Mouse (Mus musculus): ENCODE results near the gene Vmn2r3. TPM values are rescaled to one million over a fixed set of nuclear protein-coding genes. Genes with fewer than 3 reads are reported as not detected.
"Not testable (repeated sequence)": the region's sequence is repeated elsewhere in the genome, so short reads cannot be mapped to it uniquely, and the experiment has no call there.

Gene Vmn2r3
- not detected in 2 replicates for total RNA-seq (2014; fragmentation: Nextera tagmentation)
- 0.12 and 0.22 TPM in 2 replicates for total RNA-seq (2017)
- polyA plus RNA-seq (2012) = not detected in 2 replicates

DNA sequence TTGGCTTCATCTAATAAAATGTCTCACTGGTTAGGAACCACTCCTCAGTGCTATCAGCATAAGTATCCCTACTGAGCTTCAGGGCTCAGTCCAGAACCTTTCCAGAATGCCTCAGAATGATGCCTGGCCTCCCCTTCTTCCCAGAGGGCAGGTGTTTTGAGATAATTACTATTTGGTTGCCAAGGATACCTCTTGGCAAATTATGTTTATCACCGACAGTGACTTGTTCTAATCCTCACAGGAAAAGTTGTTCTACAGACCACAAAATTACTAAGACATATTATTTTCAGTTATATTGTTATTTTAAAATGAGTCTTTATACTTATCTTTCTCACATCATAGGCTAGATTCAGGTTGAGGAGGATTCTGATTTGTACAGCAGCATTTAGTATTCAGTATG is at the start of gene Vmn2r3:
Vmn2r3 (minus strand) TSS at position 101 of the 400 bp plus-strand sequence.
- TF ChIP-seq GATA2 (IDR thresholded peaks at IDR 0.05; ENCODE audit: borderline replicate concordance, low read depth, low read length) = no peak
- TF ChIP-seq CTCF (IDR thresholded peaks at IDR 0.05; ENCODE audit: low read depth, low read length) = no peak
- TF ChIP-seq POLR2AphosphoS5 (IDR thresholded peaks at IDR 0.05; ENCODE audit: insufficient replicate concordance, low read depth, low read length) = no peak
- TF ChIP-seq TAL1 (conservative IDR thresholded peaks at IDR 0.05; ENCODE audit: low read depth, low read length) = no peak
- no peak for TF ChIP-seq GATA1 (IDR thresholded peaks at IDR 0.05; ENCODE audit: borderline replicate concordance, low read length)

DNA sequence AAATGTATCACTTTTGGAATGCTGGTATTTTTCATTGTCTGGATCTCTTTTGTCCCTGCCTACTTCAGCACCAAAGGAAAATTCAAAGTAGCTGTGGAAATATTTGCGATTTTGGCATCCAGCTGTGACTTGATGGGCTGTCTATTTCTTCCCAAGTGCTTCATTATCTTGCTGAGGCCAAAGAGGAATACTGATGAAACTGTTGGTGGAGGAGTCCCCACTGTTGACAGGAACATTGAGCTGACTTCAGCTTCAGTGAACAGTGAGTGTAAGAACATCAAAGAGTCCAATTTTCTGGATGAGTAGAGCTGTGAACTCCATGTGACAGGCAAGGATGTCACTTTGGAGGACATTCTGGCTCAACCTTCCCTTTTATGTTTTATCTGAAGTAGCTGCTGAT is 43.0 kb upstream of the Vmn2r3 start:
- no peak for ATAC-seq (ENCODE audit: extremely low read depth, insufficient number of reproducible peaks, low FRiP score, poor library complexity, severe bottlenecking)
- TF ChIP-seq GATA2 (IDR thresholded peaks at IDR 0.05; ENCODE audit: borderline replicate concordance, low read depth, low read length) = no peak
- no peak overlapping the region for H3K4me3 ChIP-seq (ENCODE audit: low read depth, low read length)

More for the DNA sequence above, at the start of gene Vmn2r3:
- Histone ChIP-seq H3K4me1 (ENCODE audit: insufficient read depth, low read depth, low read length) (no peaks in the 10 kb centered on the region), H3K4me3 (ENCODE audit: low read depth, low read length) (no peak within 1 kb of the TSS), H3K27me3 (ENCODE audit: insufficient read depth, low read length) (no peaks in the 10 kb centered on the region), H3K36me3 (replicated peaks) (no peaks in the 10 kb centered on the region), H3K9me3 (replicated peaks) (no peaks in the 10 kb centered on the region)
- ATAC-seq (ENCODE audit: extremely low read depth, insufficient number of reproducible peaks, low FRiP score, poor library complexity, severe bottlenecking) (no peak), DNase-seq (ENCODE audit: low spot score) (no peak)

GRCm38 (mm10) chr3:64321824-64322223 is 32.3 kb upstream of the Vmn2r3 start:
- ATAC-seq (ENCODE audit: extremely low read depth, insufficient number of reproducible peaks, low FRiP score, poor library complexity, severe bottlenecking) (no peak), DNase-seq (ENCODE audit: low spot score) (no peak)
- Histone ChIP-seq H3K4me1 (ENCODE audit: insufficient read depth, low read depth, low read length) (no peaks in the 10 kb centered on the region), H3K27me3 (ENCODE audit: insufficient read depth, low read length) (no peaks in the 10 kb centered on the region), H3K4me3 (ENCODE audit: low read depth, low read length) (no peak overlapping the region), H3K36me3 (replicated peaks) (no peaks in the 10 kb centered on the region), H3K9me3 (replicated peaks) (no peaks in the 10 kb centered on the region)
- no peak for TF ChIP-seq CTCF (IDR thresholded peaks at IDR 0.05; ENCODE audit: low read depth, low read length)
- TF ChIP-seq GATA2 (IDR thresholded peaks at IDR 0.05; ENCODE audit: borderline replicate concordance, low read depth, low read length) = no peak
- TF ChIP-seq GATA1 (IDR thresholded peaks at IDR 0.05; ENCODE audit: borderline replicate concordance, low read length) = no peak
- TF ChIP-seq POLR2AphosphoS5 (IDR thresholded peaks at IDR 0.05; ENCODE audit: insufficient replicate concordance, low read depth, low read length) = no peak
- TF ChIP-seq TAL1 (conservative IDR thresholded peaks at IDR 0.05; ENCODE audit: low read depth, low read length) = no peak

More for the DNA sequence above, 43.0 kb upstream of the Vmn2r3 start:
- Histone ChIP-seq H3K27me3 (ENCODE audit: insufficient read depth, low read length) (no peaks in the 10 kb centered on the region), H3K36me3 (replicated peaks) (no peaks in the 10 kb centered on the region), H3K4me1 (ENCODE audit: insufficient read depth, low read depth, low read length) (no peaks in the 10 kb centered on the region), H3K9me3 (replicated peaks) (no peaks in the 10 kb centered on the region)
- DNase-seq (ENCODE audit: low spot score) = no peak

- Histone ChIP-seq H3K36me3 (replicated peaks) (no peaks in the 10 kb centered on the region), H3K27me3 (ENCODE audit: insufficient read depth, low read length) (no peaks in the 10 kb centered on the region), H3K4me1 (ENCODE audit: insufficient read depth, low read depth, low read length) (no peaks in the 10 kb centered on the region), H3K4me3 (ENCODE audit: low read depth, low read length) (no peak overlapping the region), H3K9me3 (replicated peaks) (no peaks in the 10 kb centered on the region)
- no peak for ATAC-seq (ENCODE audit: extremely low read depth, insufficient number of reproducible peaks, low FRiP score, poor library complexity, severe bottlenecking)
- DNase-seq (ENCODE audit: low spot score) = no peak
- no peak for TF ChIP-seq TAL1 (conservative IDR thresholded peaks at IDR 0.05; ENCODE audit: low read depth, low read length)
These were observed 17.3 kb upstream of the Vmn2r3 start for GRCm38 (mm10) chr3:64306799-64307198.

DNA sequence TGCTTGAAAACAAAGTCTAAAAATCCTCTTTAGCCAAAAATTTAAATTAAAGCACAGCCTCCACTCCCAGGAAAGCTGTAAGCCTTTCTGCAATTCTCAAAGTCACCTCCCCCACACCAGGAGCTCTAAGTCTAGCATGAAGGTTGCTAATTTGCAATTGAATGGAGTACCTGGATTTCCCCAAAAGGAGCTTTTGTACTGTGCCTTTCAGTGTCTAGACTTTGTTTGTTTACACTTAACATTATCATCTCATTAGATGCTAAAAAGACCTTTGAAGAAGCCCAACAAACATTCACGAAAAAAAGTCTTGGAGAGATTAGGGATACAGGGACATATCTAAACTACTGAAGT is 23.8 kb downstream of the Vmn2r3 start:
- no peaks in the 10 kb centered on the region for H3K4me1 ChIP-seq (ENCODE audit: insufficient read depth, low read depth, low read length)
- no peak for ATAC-seq (ENCODE audit: extremely low read depth, insufficient number of reproducible peaks, low FRiP score, poor library complexity, severe bottlenecking)
- DNase-seq (ENCODE audit: low spot score) = no peak
- no peaks in the 10 kb centered on the region for H3K36me3 ChIP-seq (replicated peaks)
- H3K9me3 ChIP-seq (replicated peaks) = no peaks in the 10 kb centered on the region
- H3K27me3 ChIP-seq (ENCODE audit: insufficient read depth, low read length) = no peaks in the 10 kb centered on the region; the same call in 1 of the 2 replicates
- H3K4me3 ChIP-seq (ENCODE audit: low read depth, low read length) = no peak overlapping the region
- no peak for TF ChIP-seq GATA1 (IDR thresholded peaks at IDR 0.05; ENCODE audit: borderline replicate concordance, low read length)

GRCm38 (mm10) chr3:64265056-64265761 is 24.3 kb downstream of the Vmn2r3 start:
- not testable (repeated sequence) for H3K4me1 ChIP-seq (ENCODE audit: insufficient read depth, low read depth, low read length); H3K9me3 ChIP-seq (replicated peaks); DNase-seq (ENCODE audit: low spot score); ATAC-seq (ENCODE audit: extremely low read depth, insufficient number of reproducible peaks, low FRiP score, poor library complexity, severe bottlenecking); H3K36me3 ChIP-seq (replicated peaks); H3K27me3 ChIP-seq (ENCODE audit: insufficient read depth, low read length); H3K4me3 ChIP-seq (ENCODE audit: low read depth, low read length)

DNA sequence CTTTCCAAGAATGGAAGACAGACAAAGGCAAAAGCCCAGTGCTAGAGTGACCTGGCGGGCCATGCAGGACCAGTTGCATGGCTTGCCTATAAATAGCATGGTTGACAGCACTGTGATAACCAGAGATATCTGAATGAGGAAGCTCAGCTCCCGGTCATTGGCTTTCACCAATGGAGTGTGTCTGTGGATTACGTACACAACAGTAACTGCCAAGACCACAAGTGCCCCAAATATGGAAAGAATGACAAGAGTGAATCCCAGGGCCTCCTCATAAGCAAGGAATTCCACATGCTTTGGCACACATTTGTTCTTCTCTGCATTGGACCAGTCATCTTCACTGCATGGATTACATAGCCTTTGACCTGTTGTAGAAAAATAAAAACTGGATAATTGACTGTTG is 29.9 kb downstream of the Vmn2r3 start:
- H3K9me3 ChIP-seq (replicated peaks) = no peaks in the 10 kb centered on the region
- DNase-seq (ENCODE audit: low spot score) = no peak
- no peaks in the 10 kb centered on the region for H3K27me3 ChIP-seq (ENCODE audit: insufficient read depth, low read length)
- no peak for ATAC-seq (ENCODE audit: extremely low read depth, insufficient number of reproducible peaks, low FRiP score, poor library complexity, severe bottlenecking)
- no peaks in the 10 kb centered on the region for H3K36me3 ChIP-seq (replicated peaks)
- H3K4me3 ChIP-seq (ENCODE audit: low read depth, low read length) = no peak overlapping the region
- H3K4me1 ChIP-seq (ENCODE audit: insufficient read depth, low read depth, low read length) = no peaks in the 10 kb centered on the region
- TF ChIP-seq GATA2 (IDR thresholded peaks at IDR 0.05; ENCODE audit: borderline replicate concordance, low read depth, low read length) (no peak), TAL1 (conservative IDR thresholded peaks at IDR 0.05; ENCODE audit: low read depth, low read length) (no peak), CTCF (IDR thresholded peaks at IDR 0.05; ENCODE audit: low read depth, low read length) (no peak), POLR2AphosphoS5 (IDR thresholded peaks at IDR 0.05; ENCODE audit: insufficient replicate concordance, low read depth, low read length) (no peak), GATA1 (IDR thresholded peaks at IDR 0.05; ENCODE audit: borderline replicate concordance, low read length) (no peak)

Data from G1E (cell line).